Comparison of ENCODE assay signal across 11 mouse cellular contexts in the genomic region with DNA sequence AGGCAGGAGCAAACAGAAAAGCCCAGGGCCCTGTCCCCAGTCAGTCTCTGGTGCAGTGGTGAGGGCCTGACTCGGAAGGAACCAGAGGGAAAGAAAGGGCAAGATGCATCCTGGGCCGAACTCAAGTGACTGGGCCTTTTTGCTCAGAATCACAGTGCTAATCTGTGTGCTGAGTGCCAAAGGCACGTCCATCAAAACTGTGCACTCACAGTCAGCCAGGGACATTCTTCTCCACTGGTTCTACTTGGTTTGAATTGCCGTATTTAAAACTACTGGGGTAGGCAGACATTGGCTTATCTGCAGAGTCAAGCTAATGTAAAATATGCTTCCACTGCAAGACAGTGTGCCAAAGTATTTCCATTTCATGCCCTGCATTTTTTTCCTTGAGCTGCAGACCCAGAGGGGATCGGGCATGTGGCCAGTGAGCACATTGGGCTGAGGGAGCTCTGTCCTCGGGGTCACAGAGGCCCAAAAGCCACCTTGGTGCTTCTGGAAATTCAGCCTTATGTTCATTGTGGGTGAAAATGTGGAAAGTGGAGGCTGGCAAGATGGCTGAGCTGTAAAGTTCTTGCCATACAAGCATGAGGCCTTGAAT. TPM values are rescaled to one million over a fixed set of nuclear protein-coding genes. Genes with fewer than 3 reads are reported as not detected.
DNase-seq lines count a peak whose midpoint lies in the region; ATAC-seq and TF ChIP-seq lines count a peak whose summit lies in the region.
"Had no signal": no experiment of that assay in that cellular context is flagged by ENCODE, and none has a peak within 500 bp of the region (broad histone marks: within the 10 kb centered on the region; RNA-seq: fewer than 3 reads in every experiment).

No protein-coding gene starts in this region.

- intact Hi-C loops in heart, postnatal 36 days (cut with DNase I): no loop called here

- H3K27me3 ChIP-seq in heart, embryonic 10.5 days (ENCODE audit: insufficient read depth, poor library complexity, severe bottlenecking): no peaks in the 10 kb centered on the region
- H3K27me3 ChIP-seq in heart, embryonic 15.5 days: no peaks in the 10 kb centered on the region
- H3K27me3 ChIP-seq in liver, postnatal 0 days (ENCODE audit: insufficient read depth, low read length): no peaks in the 10 kb centered on the region
- H3K27me3 ChIP-seq in forebrain, postnatal 0 days (ENCODE audit: insufficient read depth, low read length): no peaks in the 10 kb centered on the region
- H3K27me3 ChIP-seq: hindbrain, embryonic 12.5 days; limb, embryonic 12.5 days; midbrain, embryonic 12.5 days had no signal

- no peak for TF ChIP-seq EP300 in liver, postnatal 0 days (IDR thresholded peaks at IDR 0.05; ENCODE audit: low read depth)

- 0 out of 2 replicates have a peak overlapping the region, but pooled peaks have one; percentile 10 for H3K27ac ChIP-seq in heart, embryonic 10.5 days
- H3K27ac ChIP-seq in heart, embryonic 15.5 days: peak overlapping the region; percentile 78
- no peak overlapping the region for H3K27ac ChIP-seq in liver, postnatal 0 days (ENCODE audit: low read depth)
- no peak overlapping the region for H3K27ac ChIP-seq in forebrain, postnatal 0 days (ENCODE audit: low read depth, low read length)
- H3K27ac ChIP-seq: hindbrain, embryonic 12.5 days; limb, embryonic 12.5 days; midbrain, embryonic 12.5 days had no signal

- peaks cover 78% of the 10 kb centered on the region for H3K4me1 ChIP-seq in heart, embryonic 10.5 days
- peaks cover 76% of the 10 kb centered on the region for H3K4me1 ChIP-seq in heart, embryonic 15.5 days (replicated peaks)
- H3K4me1 ChIP-seq in liver, postnatal 0 days (ENCODE audit: insufficient read depth): peaks cover 18% of the 10 kb centered on the region
- H3K4me1 ChIP-seq in forebrain, postnatal 0 days (ENCODE audit: insufficient read depth): no peaks in the 10 kb centered on the region

- DNase-seq in heart, embryonic 10.5 days (ENCODE audit: low spot score): no peak
- no peak for DNase-seq in heart, postnatal 36 days
- DNase-seq in NIH3T3 (ENCODE audit: low read depth): peak; percentile 17
- DNase-seq in kidney, postnatal 10 days: peak; percentile 77
- no peak for DNase-seq in cerebellum, adult 9-10 months
- no peak for DNase-seq in liver, postnatal 0 days
- DNase-seq in forebrain, postnatal 0 days: no peak

- no peaks in the 10 kb centered on the region for H3K9me3 ChIP-seq in heart, embryonic 10.5 days
- no peaks in the 10 kb centered on the region for H3K9me3 ChIP-seq in heart, embryonic 15.5 days (replicated peaks)
- no peaks in the 10 kb centered on the region for H3K9me3 ChIP-seq in liver, postnatal 0 days (ENCODE audit: low read length)
- no peaks in the 10 kb centered on the region for H3K9me3 ChIP-seq in forebrain, postnatal 0 days (ENCODE audit: low read length)
- H3K9me3 ChIP-seq: hindbrain, embryonic 12.5 days; limb, embryonic 12.5 days; midbrain, embryonic 12.5 days had no signal

- H3K4me3 ChIP-seq in heart, embryonic 10.5 days: no peak overlapping the region
- no peak overlapping the region for H3K4me3 ChIP-seq in heart, embryonic 15.5 days
- H3K4me3 ChIP-seq in liver, postnatal 0 days (ENCODE audit: low read depth, low read length): no peak overlapping the region
- no peak overlapping the region for H3K4me3 ChIP-seq in forebrain, postnatal 0 days (ENCODE audit: low read depth, low read length)
- H3K4me3 ChIP-seq: hindbrain, embryonic 12.5 days; limb, embryonic 12.5 days; midbrain, embryonic 12.5 days had no signal

- no peak for TF ChIP-seq CTCF in liver, postnatal 0 days (IDR thresholded peaks at IDR 0.05; ENCODE audit: low read depth)
- TF ChIP-seq CTCF in forebrain, postnatal 0 days (IDR thresholded peaks at IDR 0.05; ENCODE audit: low read depth): no peak

- 0 out of 2 replicates have a peak, but pooled peaks cover 3% of the 10 kb centered on the region for H3K36me3 ChIP-seq in heart, embryonic 10.5 days
- no peaks in the 10 kb centered on the region for H3K36me3 ChIP-seq in heart, embryonic 15.5 days
- H3K36me3 ChIP-seq in liver, postnatal 0 days (replicated peaks; ENCODE audit: insufficient read depth, low read length): no peaks in the 10 kb centered on the region
- H3K36me3 ChIP-seq in forebrain, postnatal 0 days (ENCODE audit: insufficient read depth): no peaks in the 10 kb centered on the region
- H3K36me3 ChIP-seq: hindbrain, embryonic 12.5 days; limb, embryonic 12.5 days; midbrain, embryonic 12.5 days had no signal

- H3K9ac ChIP-seq in heart, embryonic 15.5 days: 0 out of 2 replicates have a peak overlapping the region, but pooled peaks have one; percentile 23
- H3K9ac ChIP-seq in liver, postnatal 0 days (replicated peaks): no peak overlapping the region
- H3K9ac ChIP-seq in forebrain, postnatal 0 days: no peak overlapping the region
- H3K9ac ChIP-seq: hindbrain, embryonic 12.5 days; limb, embryonic 12.5 days had no signal

- no peak overlapping the region for H3K4me2 ChIP-seq in heart, embryonic 15.5 days
- no peak overlapping the region for H3K4me2 ChIP-seq in liver, postnatal 0 days (ENCODE audit: low read depth, low read length)
- H3K4me2 ChIP-seq in forebrain, postnatal 0 days (ENCODE audit: low read depth): no peak overlapping the region
- H3K4me2 ChIP-seq: hindbrain, embryonic 12.5 days; limb, embryonic 12.5 days; midbrain, embryonic 12.5 days had no signal

- 73% methylated on average over 6 of the region's 6 CpGs for WGBS in heart, embryonic 10.5 days
- 27% methylated on average over 6 of the region's 6 CpGs for WGBS in heart, embryonic 15.5 days
- WGBS in liver, postnatal 0 days (ENCODE audit: insufficient replicate concordance): 63% methylated on average over 6 of the region's 6 CpGs
- WGBS in forebrain, postnatal 0 days: 62% methylated on average over 6 of the region's 6 CpGs

- ATAC-seq in heart, embryonic 15.5 days (replicated peaks; ENCODE audit: insufficient number of reproducible peaks, insufficient read depth, low FRiP score, low read depth): no peak
- no peak for ATAC-seq in liver, postnatal 0 days
- ATAC-seq in forebrain, postnatal 0 days: no peak

RNA-seq across cellular contexts. Expression of gene Col4a1, which starts 12.3 kb away (rescaled TPM):
- 143 and 257 TPM in 2 replicates for polyA plus RNA-seq in heart, embryonic 10.5 days (2016; fragmentation: Nextera tagmentation; extraction: Ambion mirVana)
- total RNA-seq in heart, postnatal 36 days (2021): 100 to 1,000 TPM; 371 to 526 TPM
- 191 and 245 TPM in 2 replicates for polyA plus RNA-seq in heart, embryonic 15.5 days (2015; fragmentation: Nextera tagmentation; extraction: Ambion mirVana)
- polyA plus RNA-seq in liver, postnatal 0 days (2015; fragmentation: Nextera tagmentation; extraction: Ambion mirVana): 15.8 and 22.6 TPM in 2 replicates
- 114 and 217 TPM in 2 replicates for total RNA-seq in forebrain, postnatal 0 days (2014; rRNA removed)
- polyA plus RNA-seq in forebrain, postnatal 0 days (2015; fragmentation: Nextera tagmentation; extraction: Ambion mirVana): 43.1 and 45.1 TPM in 2 replicates

RNA-seq across cellular contexts. Expression of gene Col4a2, which starts 12.3 kb away (rescaled TPM):
- 54.9 and 97.0 TPM in 2 replicates for polyA plus RNA-seq in heart, embryonic 10.5 days (2016; fragmentation: Nextera tagmentation; extraction: Ambion mirVana)
- 100 to 1,000 TPM; 228 to 282 TPM for total RNA-seq in heart, postnatal 36 days (2021)
- polyA plus RNA-seq in heart, embryonic 15.5 days (2015; fragmentation: Nextera tagmentation; extraction: Ambion mirVana): 89.8 and 106 TPM in 2 replicates
- polyA plus RNA-seq in liver, postnatal 0 days (2015; fragmentation: Nextera tagmentation; extraction: Ambion mirVana): 8.0 and 9.7 TPM in 2 replicates
- total RNA-seq in forebrain, postnatal 0 days (2014; rRNA removed): 57.0 and 95.7 TPM in 2 replicates
- polyA plus RNA-seq in forebrain, postnatal 0 days (2015; fragmentation: Nextera tagmentation; extraction: Ambion mirVana): 23.1 and 26.6 TPM in 2 replicates

Comparison
In these comparisons a context has a peak if more than half of its experiments do, and no peak if none do; other contexts are left out.
1. DNase-seq: peak in NIH3T3 (single experiment) and kidney, postnatal 10 days (single experiment); none in heart, embryonic 10.5 days (single experiment), heart, postnatal 36 days (0 of 2), cerebellum, adult 9-10 months (single experiment), liver, postnatal 0 days (single experiment) and forebrain, postnatal 0 days (single experiment).
2. H3K27ac ChIP-seq: peak in heart, embryonic 10.5 days (single experiment) and heart, embryonic 15.5 days (single experiment); none in liver, postnatal 0 days (single experiment) and forebrain, postnatal 0 days (single experiment).